Mouse (Mus musculus): ENCODE data around the gene Primpol.
A peak's percentile ranks its signal among the peaks of the same experiment; 100 is the strongest.

DNA sequence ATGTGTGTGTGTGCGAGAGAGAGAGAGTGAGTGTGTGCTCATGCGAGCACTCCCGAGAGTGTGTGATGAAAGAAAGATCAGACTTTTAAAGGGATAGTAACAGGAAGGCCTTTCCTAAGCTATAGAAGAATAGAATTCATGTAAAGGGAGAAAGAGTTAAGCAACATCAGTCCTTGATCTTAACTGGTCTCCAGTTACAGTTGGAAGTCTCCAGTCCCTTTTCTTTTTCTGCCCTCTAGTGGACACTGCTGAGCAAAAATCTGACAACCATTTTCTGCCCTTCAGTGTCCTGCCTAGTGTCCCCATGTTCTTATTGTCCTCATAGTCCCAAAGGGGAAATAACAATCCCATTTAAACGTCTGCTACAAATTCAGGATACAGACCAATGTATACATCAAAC is 69.8 kb downstream of the Primpol start:
- TF ChIP-seq CTCF (IDR thresholded peaks at IDR 0.05; ENCODE audit: insufficient read depth, low read length) (peak; percentile 31; the same call in 1 of the 2 replicates), POLR2A (IDR thresholded peaks at IDR 0.05; ENCODE audit: borderline replicate concordance, extremely low read depth, low read depth, low read length) (no peak)

All from lung, adult 2 months (tissue).